ENCODE assay signal across 9 mouse cellular contexts in the genomic region with DNA sequence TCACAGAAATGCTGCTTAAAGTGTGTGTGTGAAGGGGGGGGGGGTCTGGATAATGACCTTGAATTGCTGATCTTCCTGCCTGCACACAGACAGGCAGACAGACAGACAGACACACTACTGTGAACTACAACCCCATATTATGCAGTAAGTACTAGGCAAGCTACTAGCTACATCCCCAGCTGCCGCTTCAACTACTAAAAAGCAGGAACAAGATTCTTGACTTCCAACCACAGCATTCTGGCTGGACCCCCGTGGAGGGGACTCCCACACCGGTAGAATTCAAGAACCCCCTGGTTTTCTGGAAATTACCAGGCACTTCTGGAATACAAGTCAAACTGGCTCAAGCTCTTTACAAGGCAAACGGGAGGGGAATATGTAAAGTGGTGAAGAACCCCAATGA. TPM values are rescaled to one million over a fixed set of nuclear protein-coding genes. Genes with fewer than 3 reads are reported as not detected.
A peak's percentile ranks its signal among the peaks of the same experiment; 100 is the strongest.
DNase-seq lines count a peak whose midpoint lies in the region; ATAC-seq and TF ChIP-seq lines count a peak whose summit lies in the region.
"Had no signal": no experiment of that assay in that cellular context is flagged by ENCODE, and none has a peak within 500 bp of the region (broad histone marks: within the 10 kb centered on the region; RNA-seq: fewer than 3 reads in every experiment).

No protein-coding gene starts in this region.

- H3K36me3 ChIP-seq in heart, adult 2 months (ENCODE audit: control insufficient read depth, insufficient read depth, low read length): peaks cover 9% of the 10 kb centered on the region; the same call in 1 of the 2 replicates
- H3K36me3 ChIP-seq in ES-E14 (ENCODE audit: control insufficient read depth, insufficient read depth, low read length, poor library complexity, severe bottlenecking): no peaks in the 10 kb centered on the region
- no peaks in the 10 kb centered on the region for H3K36me3 ChIP-seq in heart, postnatal 0 days (replicated peaks; ENCODE audit: control insufficient read depth, insufficient read depth, low read length)
- no peaks in the 10 kb centered on the region for H3K36me3 ChIP-seq in liver, postnatal 0 days (replicated peaks; ENCODE audit: insufficient read depth, low read length)
- no peaks in the 10 kb centered on the region for H3K36me3 ChIP-seq in thymus, adult 2 months (ENCODE audit: control insufficient read depth, insufficient read depth, low read length)

- 7% methylated on average over 4 of the region's 4 CpGs for WGBS in heart, adult 2 months
- WGBS in heart, postnatal 0 days: 16% methylated on average over 4 of the region's 4 CpGs
- WGBS in liver, postnatal 0 days (ENCODE audit: insufficient replicate concordance): 15% methylated on average over 4 of the region's 4 CpGs
- WGBS in thymus, adult 2 months: 42% methylated on average over 4 of the region's 4 CpGs

- H3K4me1 ChIP-seq in heart, adult 2 months (ENCODE audit: control insufficient read depth, insufficient read depth, low read length): peaks cover 18% of the 10 kb centered on the region
- peaks cover 0 to 12% of the 10 kb centered on the region in 2 experiments; a peak in 3 of 4 replicates for H3K4me1 ChIP-seq in ES-E14 (ENCODE audit: control insufficient read depth in 2 of 2, insufficient read depth in 2 of 2, low read length in 2 of 2, poor library complexity in 1 of 2)
- H3K4me1 ChIP-seq in heart, postnatal 0 days (ENCODE audit: control insufficient read depth, insufficient read depth): peaks cover 56% of the 10 kb centered on the region
- peaks cover 45% of the 10 kb centered on the region for H3K4me1 ChIP-seq in liver, postnatal 0 days (ENCODE audit: insufficient read depth)
- H3K4me1 ChIP-seq in thymus, adult 2 months (replicated peaks; ENCODE audit: control insufficient read depth, insufficient read depth, low read length): peaks cover 29% of the 10 kb centered on the region

- peaks cover 5% of the 10 kb centered on the region for H3K79me2 ChIP-seq in heart, adult 2 months (replicated peaks; ENCODE audit: control insufficient read depth, insufficient read depth, low read length)

- peak overlapping the region; percentile 72 for H3K4me2 ChIP-seq in heart, postnatal 0 days (ENCODE audit: low read depth, low read length)
- peak overlapping the region; percentile 91 for H3K4me2 ChIP-seq in liver, postnatal 0 days (ENCODE audit: low read depth, low read length)

- H3K9me3 ChIP-seq in ES-E14 (ENCODE audit: control insufficient read depth, insufficient read depth, low read depth, low read length): no peaks in the 10 kb centered on the region
- no peaks in the 10 kb centered on the region for H3K9me3 ChIP-seq in heart, postnatal 0 days (replicated peaks; ENCODE audit: control insufficient read depth, low read length)
- no peaks in the 10 kb centered on the region for H3K9me3 ChIP-seq in liver, postnatal 0 days (ENCODE audit: low read length)

- H3K4me3 ChIP-seq in heart, adult 2 months: peak overlapping the region; percentile 98
- H3K4me3 ChIP-seq in ES-E14 (ENCODE audit: insufficient read depth in 1 of 2, low read depth in 1 of 2, low read length in 2 of 2, poor library complexity in 1 of 2, severe bottlenecking in 1 of 2): peak overlapping the region; percentile 68 to 94; a peak in 3 of 4 replicates
- H3K4me3 ChIP-seq in heart, postnatal 0 days (ENCODE audit: low read depth, low read length): peak overlapping the region; percentile 84
- H3K4me3 ChIP-seq in liver, postnatal 0 days (ENCODE audit: low read depth, low read length): peak overlapping the region; percentile 84
- H3K4me3 ChIP-seq in thymus, adult 2 months (ENCODE audit: control insufficient read depth, insufficient read depth, low read length): no peak overlapping the region

- TF ChIP-seq EP300 in heart, adult 2 months (IDR thresholded peaks at IDR 0.05; ENCODE audit: insufficient read depth, low read depth, low read length): no peak
- no peak for TF ChIP-seq EP300 in heart, postnatal 0 days (IDR thresholded peaks at IDR 0.05; ENCODE audit: low read depth)
- no peak for TF ChIP-seq EP300 in liver, postnatal 0 days (IDR thresholded peaks at IDR 0.05; ENCODE audit: low read depth)

- in situ Hi-C loops in ES-E14 (cut with MboI; ENCODE audit: low sequenced_read_pairs in 2 of 2, unreplicated experiment in 2 of 2): no loop called here

- peak overlapping the region; percentile 96 for H3K27ac ChIP-seq in heart, adult 2 months
- H3K27ac ChIP-seq in ES-E14 (ENCODE audit: insufficient read depth, low read depth, low read length, poor library complexity, severe bottlenecking): no peak overlapping the region
- peak overlapping the region; percentile 89 for H3K27ac ChIP-seq in heart, postnatal 0 days (ENCODE audit: low read depth)
- peak overlapping the region; percentile 91 for H3K27ac ChIP-seq in liver, postnatal 0 days (ENCODE audit: low read depth)
- H3K27ac ChIP-seq in thymus, adult 2 months (ENCODE audit: control insufficient read depth, insufficient read depth, low read length): no peak overlapping the region; the same call in 1 of the 2 replicates

- peak overlapping the region; percentile 74 for H3K9ac ChIP-seq in heart, adult 2 months (ENCODE audit: low read depth, low read length)
- H3K9ac ChIP-seq in ES-E14 (ENCODE audit: insufficient read depth, low read depth, low read length, poor library complexity, severe bottlenecking): no peak overlapping the region
- peak overlapping the region; percentile 91 for H3K9ac ChIP-seq in heart, postnatal 0 days (replicated peaks; ENCODE audit: low read depth, low read length)
- H3K9ac ChIP-seq in liver, postnatal 0 days (replicated peaks): peak overlapping the region; percentile 79

- TF ChIP-seq POLR2A in heart, adult 2 months (IDR thresholded peaks at IDR 0.05; ENCODE audit: insufficient read depth, low read depth, low read length): no peak
- no peak for TF ChIP-seq POLR2A in thymus, adult 2 months (IDR thresholded peaks at IDR 0.05; ENCODE audit: control insufficient read depth, extremely low read depth, insufficient read depth, low read length, poor library complexity)

- ATAC-seq in heart, postnatal 0 days (ENCODE audit: insufficient read depth, low read depth): no peak
- ATAC-seq in liver, postnatal 0 days: no peak

- intact Hi-C loops in heart, adult 2 months (cut with DNase I): loop anchor here (2.0 kb wide), 1 partner anchor 15 kb away; no protein-coding TSS in a partner anchor

- no peak for TF ChIP-seq CTCF in heart, adult 2 months (IDR thresholded peaks at IDR 0.05)
- no peak for TF ChIP-seq CTCF in heart, postnatal 0 days (IDR thresholded peaks at IDR 0.05; ENCODE audit: low read depth)
- TF ChIP-seq CTCF in liver, postnatal 0 days (IDR thresholded peaks at IDR 0.05; ENCODE audit: low read depth): no peak
- TF ChIP-seq CTCF in thymus, adult 2 months (IDR thresholded peaks at IDR 0.05; ENCODE audit: borderline replicate concordance, control insufficient read depth, extremely low read depth, insufficient read depth, low read length, poor library complexity): no peak

- DNase-seq in heart, adult 2 months: peak in 1 of 2 experiments; percentile 35
- DNase-seq in heart, adult 8-10 months (ENCODE audit: low spot score): no peak
- no peak for DNase-seq in ES-E14 (ENCODE audit: low read depth, low spot score)
- no peak for DNase-seq in heart, postnatal 0 days (ENCODE audit: low spot score)
- DNase-seq in liver, postnatal 0 days: no peak
- DNase-seq in urinary bladder, adult 2 months (ENCODE audit: low spot score): no peak
- DNase-seq in thymus, adult 2 months: no peak
- no peak for DNase-seq in cerebellum, adult 9-10 months
- DNase-seq: cerebellum, postnatal 10 days had no signal

- no peaks in the 10 kb centered on the region for H3K27me3 ChIP-seq in heart, adult 2 months (ENCODE audit: control insufficient read depth, insufficient read depth, low read length)
- H3K27me3 ChIP-seq in heart, postnatal 0 days (ENCODE audit: control insufficient read depth, insufficient read depth, low read length): no peaks in the 10 kb centered on the region
- H3K27me3 ChIP-seq in liver, postnatal 0 days (ENCODE audit: insufficient read depth, low read length): no peaks in the 10 kb centered on the region
- no peaks in the 10 kb centered on the region for H3K27me3 ChIP-seq in thymus, adult 2 months (ENCODE audit: control insufficient read depth, insufficient read depth, low read length)

TF ChIP-seq in ES-E14, 5 proteins besides CTCF, POLR2A, EP300 and RAD21:
- no peak for TF ChIP-seq CHD2 (IDR thresholded peaks at IDR 0.05; ENCODE audit: low read depth, low read length)
- TF ChIP-seq ZNF384 (IDR thresholded peaks at IDR 0.05; ENCODE audit: low read depth, low read length): no peak
- TF ChIP-seq ZC3H11A (IDR thresholded peaks at IDR 0.05; ENCODE audit: borderline replicate concordance, low read depth, low read length): no peak
- no peak for TF ChIP-seq MAFK (IDR thresholded peaks at IDR 0.05; ENCODE audit: insufficient read depth, low read depth, low read length)
- TF ChIP-seq HCFC1 (IDR thresholded peaks at IDR 0.05; ENCODE audit: borderline replicate concordance, insufficient read depth, low read length): no peak

RNA-seq across cellular contexts. Expression of a gene that starts 1.9 kb away (rescaled TPM):
- total RNA-seq in heart, adult 2 months (2021): 100 to 1,000 TPM; 134 to 135 TPM
- polyA plus RNA-seq in heart, adult 2 months (2012; rRNA removed): 69.4 and 121 TPM in 2 replicates
- total RNA-seq in heart, adult 8-10 months (2022): 100 to 1,000 TPM; 131 to 151 (median 141) TPM
- total RNA-seq in ES-E14 (2012; rRNA removed): 11.9 and 13.1 TPM in 2 replicates
- 27.9 and 32.3 TPM in 2 replicates for total RNA-seq in heart, postnatal 0 days (2014; rRNA removed; ENCODE audit: low replicate concordance)
- 22.0 and 23.4 TPM in 2 replicates for polyA plus RNA-seq in heart, postnatal 0 days (2015; fragmentation: Nextera tagmentation; extraction: Ambion mirVana)
- 16.4 and 16.6 TPM in 2 replicates for polyA plus RNA-seq in liver, postnatal 0 days (2015; fragmentation: Nextera tagmentation; extraction: Ambion mirVana)
- polyA plus RNA-seq in urinary bladder, adult 2 months (2012; rRNA removed): 106 and 139 TPM in 2 replicates
- polyA plus RNA-seq in thymus, adult 2 months (2012; rRNA removed): 12.9 and 15.5 TPM in 2 replicates

Comparison
In these comparisons a context has a peak if more than half of its experiments do, and no peak if none do; other contexts are left out.
1. H3K27ac ChIP-seq: peak in heart, adult 2 months (single experiment), heart, postnatal 0 days (single experiment) and liver, postnatal 0 days (single experiment); none in ES-E14 (single experiment) and thymus, adult 2 months (single experiment).